Mouse (Mus musculus) midbrain, postnatal 0 days (tissue): ENCODE results near the gene Carns1. TPM values are rescaled to one million over a fixed set of nuclear protein-coding genes. Genes with fewer than 3 reads are reported as not detected.

Experiments
- ATAC-seq: fragments of 200-750 bp; cut with Nextera tagmentation; 2 replicates; pipeline ENCODE4 v1.8.0; 2017; ENCODE audit warnings: moderate number of reproducible peaks, mild to moderate bottlenecking, moderate TSS enrichment, moderate library complexity; ENCODE audit not compliant: low FRiP score
- DNase-seq: peaks from one replicate; pipeline ENCODE4 v3.0.0-alpha.2; 2015; ENCODE audit warnings: low spot score
- H3K27ac ChIP-seq: fragments of 300-500 bp; sonication (generic); 2 replicates; pipeline ENCODE4 v1.5.1; 2014; ENCODE audit warnings: low read depth, mild to moderate bottlenecking, low read length, mixed read lengths
- H3K27me3 ChIP-seq: fragments of 300-500 bp; sonication (generic); 2 replicates; pipeline ENCODE4 v1.6.1; 2014; ENCODE audit warnings: low read length, control low read depth, mixed read lengths; ENCODE audit not compliant: insufficient read depth
- H3K36me3 ChIP-seq: fragments of 300-500 bp; sonication (generic); 2 replicates; pipeline ENCODE4 v1.6.1; 2014; ENCODE audit warnings: low read length, control low read depth, mixed read lengths; ENCODE audit not compliant: insufficient read depth
- H3K4me1 ChIP-seq: fragments of 300-500 bp; sonication (generic); 2 replicates; pipeline ENCODE4 v1.6.1; 2014; ENCODE audit warnings: mild to moderate bottlenecking, control low read depth, antibody characterized with exemption, low read length, mixed read lengths; ENCODE audit not compliant: insufficient read depth
- H3K4me2 ChIP-seq: fragments of 300-500 bp; sonication (generic); 2 replicates; pipeline ENCODE4 v1.6.1; 2014; ENCODE audit warnings: low read depth, mild to moderate bottlenecking, low read length, mixed read lengths; ENCODE audit not compliant: poor library complexity, severe bottlenecking
- H3K4me3 ChIP-seq: fragments of 300-500 bp; sonication (generic); 2 replicates; pipeline ENCODE4 v1.5.1; 2014; ENCODE audit warnings: low read depth, mild to moderate bottlenecking, low read length, moderate library complexity
- H3K9ac ChIP-seq: fragments of 300-500 bp; sonication (generic); replicated peaks from 2 replicates; pipeline ENCODE4 v1.6.1; 2014; ENCODE audit warnings: mild to moderate bottlenecking, low read length, moderate library complexity, mixed read lengths; ENCODE audit not compliant: poor library complexity, severe bottlenecking
- H3K9me3 ChIP-seq: fragments of 300-500 bp; sonication (generic); 2 replicates; pipeline ENCODE4 v1.6.1; 2016; ENCODE audit warnings: low read length, control low read depth
- CTCF ChIP-seq: IDR thresholded peaks from 2 replicates; pipeline ENCODE4 v1.5.1; 2016; ENCODE audit warnings: antibody characterized with exemption, mild to moderate bottlenecking
- WGBS: fragments of 180-500 bp; shearing (Covaris S2); extraction: QIAGEN DNeasy Blood & Tissue Kit; methylation state at CpG from one replicate; pipeline ENCODE4 v1.1.7; 2014; 5-methylcytosine and 5-hydroxymethylcytosine counted together
- polyA plus RNA-seq: library from polyadenylated mRNA; unstranded; fragments of >200 nt; fragmentation: Nextera tagmentation; extraction: Ambion mirVana; gene quantifications from 2 replicates; pipeline ENCODE4 v1.2.1, GENCODE M21; 2015
- total RNA-seq: library from RNA; depleted of rRNA; stranded (reverse); fragments of >200 nt; gene quantifications from 2 replicates; pipeline ENCODE4 v1.2.3, GENCODE M21; 2014

Carns1 gene
- total and polyA plus RNA-seq, 2 experiments from 2014 or later = 6.6 to 6.9 TPM

DNA sequence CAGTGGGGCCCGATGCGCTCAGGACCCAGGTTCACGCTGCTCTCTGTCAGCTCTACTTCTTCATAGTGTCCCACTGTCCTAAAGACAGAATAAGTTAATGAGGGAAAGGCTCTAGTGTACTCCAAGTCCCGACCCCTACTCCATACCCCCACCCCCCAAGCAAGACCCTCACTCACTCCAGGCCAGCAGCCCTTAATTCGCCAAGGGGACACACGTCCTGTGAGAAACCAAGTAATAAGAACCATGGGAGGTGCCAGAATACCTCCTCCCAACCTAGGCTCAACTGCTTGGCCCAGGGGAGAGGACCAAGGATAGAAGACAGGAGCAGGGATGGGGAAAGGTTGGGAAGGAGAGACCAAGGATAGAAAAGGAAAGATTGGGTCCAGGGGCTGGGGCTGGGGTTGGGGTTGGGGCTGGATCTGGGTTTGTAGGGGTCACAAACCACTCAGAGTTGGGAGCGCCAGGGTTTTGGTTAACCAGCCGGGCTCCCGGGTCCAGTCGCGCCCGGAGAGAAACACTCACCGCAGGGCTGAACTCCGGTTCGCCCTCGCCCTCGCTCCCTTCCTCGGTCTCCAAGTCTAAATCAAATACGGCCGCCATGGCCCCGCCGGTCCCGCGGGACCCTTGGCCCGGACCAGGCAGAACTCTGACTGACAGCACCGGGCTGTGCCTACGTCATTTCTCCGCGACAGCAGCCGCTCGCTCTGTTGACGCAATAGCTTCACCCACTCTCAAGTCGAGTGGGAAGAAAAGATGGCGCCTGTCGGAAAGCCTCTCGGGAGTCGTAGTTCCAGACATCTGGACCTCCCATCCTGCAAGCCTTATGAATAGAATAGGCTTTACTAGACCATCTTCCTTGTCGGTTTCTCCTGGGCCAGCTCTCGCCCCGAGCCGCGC lies 12.4 kb downstream of the Carns1 start, which contains the start of gene Rps6kb2:
Gene Rps6kb2 (minus strand): TSS at position 709 of the 897 bp plus-strand sequence.
- H3K27ac ChIP-seq = peak within 1 kb of the TSS; percentile 71
- H3K27me3 ChIP-seq = no peaks in the 10 kb centered on the region
- no peak for TF ChIP-seq CTCF
- H3K9me3 ChIP-seq = no peaks in the 10 kb centered on the region
- peak within 1 kb of the TSS; percentile 76 for H3K9ac ChIP-seq
- H3K4me3 ChIP-seq = peak within 1 kb of the TSS; percentile 69
- peaks cover 32% of the 10 kb centered on the region for H3K36me3 ChIP-seq
- 6% methylated on average over 42 of the region's 42 CpGs for WGBS
- ATAC-seq (peak; percentile 86), DNase-seq (peak; percentile 99)
- peaks cover 6% of the 10 kb centered on the region; the same call in 1 of the 2 replicates for H3K4me1 ChIP-seq
- H3K4me2 ChIP-seq = peak within 1 kb of the TSS; percentile 91

DNA sequence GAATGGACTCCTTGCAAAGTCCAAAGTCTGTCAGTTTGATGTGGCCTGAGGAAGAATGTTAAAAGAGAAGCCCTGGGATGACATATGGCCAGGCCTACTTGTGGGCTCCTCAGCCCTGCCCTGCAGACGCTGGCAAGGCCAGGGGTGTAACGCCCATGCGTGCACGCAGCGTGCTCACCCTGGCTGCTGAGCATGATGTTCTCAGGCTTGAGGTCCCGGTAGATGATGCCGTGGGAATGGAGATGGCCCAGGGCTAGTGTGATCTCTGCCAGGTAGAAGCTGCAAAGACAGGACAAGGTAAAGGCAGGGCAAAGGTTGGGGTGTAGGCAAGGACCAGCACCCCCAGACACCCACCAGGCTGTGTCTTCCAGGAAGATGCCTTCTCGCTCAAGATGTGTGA lies 16.2 kb downstream of the Carns1 start:
- DNase-seq (no peak), ATAC-seq (no peak)
- H3K4me3 ChIP-seq = no peak overlapping the region
- H3K27me3 ChIP-seq = no peaks in the 10 kb centered on the region
- TF ChIP-seq CTCF = no peak
- H3K9me3 ChIP-seq = no peaks in the 10 kb centered on the region
- peaks cover 53% of the 10 kb centered on the region for H3K36me3 ChIP-seq
- peaks cover 6% of the 10 kb centered on the region; the same call in 1 of the 2 replicates for H3K4me1 ChIP-seq
- H3K27ac ChIP-seq = no peak overlapping the region
- 98% methylated on average over 8 of the region's 8 CpGs for WGBS
- H3K4me2 ChIP-seq = no peak overlapping the region
- H3K9ac ChIP-seq = no peak overlapping the region

DNA sequence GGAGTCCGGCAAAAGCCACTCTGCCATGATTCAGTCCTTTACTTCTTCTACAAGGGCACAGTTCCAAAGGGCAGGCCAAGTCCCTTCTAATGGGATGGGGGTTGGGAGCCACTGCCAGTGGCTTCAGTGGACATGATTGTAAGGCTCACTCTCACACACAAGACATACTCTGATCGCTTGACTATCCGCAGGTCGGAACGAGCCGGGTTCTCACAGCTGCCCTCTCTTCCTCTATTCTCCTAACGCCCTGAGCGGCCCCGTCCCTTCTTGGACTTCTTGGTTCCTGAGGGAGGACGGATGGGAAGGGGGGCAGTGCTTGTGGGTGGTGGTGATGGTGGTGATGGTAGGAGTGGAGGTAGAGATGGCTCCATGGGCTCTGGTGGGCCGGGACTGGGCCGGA lies 18.5 kb downstream of the Carns1 start:
- no peaks in the 10 kb centered on the region for H3K4me1 ChIP-seq
- no peaks in the 10 kb centered on the region for H3K9me3 ChIP-seq
- no peak overlapping the region for H3K4me3 ChIP-seq
- ATAC-seq (no peak), DNase-seq (no peak)
- H3K4me2 ChIP-seq = no peak overlapping the region
- H3K9ac ChIP-seq = no peak overlapping the region
- peaks cover 65% of the 10 kb centered on the region for H3K36me3 ChIP-seq
- no peaks in the 10 kb centered on the region for H3K27me3 ChIP-seq
- TF ChIP-seq CTCF = no peak
- H3K27ac ChIP-seq = no peak overlapping the region
- 95% methylated on average over 12 of the region's 12 CpGs for WGBS

DNA sequence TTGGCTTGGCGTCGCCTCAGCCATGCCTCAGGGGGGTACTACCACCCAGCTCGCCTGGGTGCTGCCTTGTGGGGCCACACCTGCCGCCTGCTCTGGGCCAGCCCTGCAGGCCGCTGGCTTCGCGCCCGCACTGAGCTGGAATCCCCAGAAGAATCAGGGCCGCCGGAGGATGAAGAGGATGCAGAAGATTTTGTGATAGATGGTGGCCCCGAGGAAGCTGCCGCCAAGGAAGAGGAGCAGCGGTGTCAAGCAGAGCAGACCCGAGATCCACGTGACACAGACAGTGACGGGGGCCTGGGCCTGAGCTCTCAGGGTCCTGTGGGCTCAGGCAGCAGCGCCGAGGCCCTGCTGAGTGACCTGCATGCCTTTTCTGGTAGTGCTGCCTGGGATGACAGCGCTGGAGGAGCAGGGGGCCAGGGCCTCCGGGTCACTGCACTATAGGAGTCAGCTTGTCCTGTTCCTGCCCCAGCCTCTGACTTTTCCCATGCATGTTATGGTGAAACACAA lies 19.2 kb downstream of the Carns1 start:
- Histone ChIP-seq H3K4me1 (no peaks in the 10 kb centered on the region), H3K4me2 (no peak overlapping the region), H3K36me3 (peaks cover 65% of the 10 kb centered on the region), H3K27ac (no peak overlapping the region), H3K9me3 (no peaks in the 10 kb centered on the region), H3K27me3 (no peaks in the 10 kb centered on the region), H3K4me3 (no peak overlapping the region), H3K9ac (0 out of 2 replicates have a peak overlapping the region, but pooled peaks have one; percentile 8)
- DNase-seq = no peak
- WGBS = 69% methylated on average over 20 of the region's 20 CpGs
- no peak for ATAC-seq
- no peak for TF ChIP-seq CTCF

DNA sequence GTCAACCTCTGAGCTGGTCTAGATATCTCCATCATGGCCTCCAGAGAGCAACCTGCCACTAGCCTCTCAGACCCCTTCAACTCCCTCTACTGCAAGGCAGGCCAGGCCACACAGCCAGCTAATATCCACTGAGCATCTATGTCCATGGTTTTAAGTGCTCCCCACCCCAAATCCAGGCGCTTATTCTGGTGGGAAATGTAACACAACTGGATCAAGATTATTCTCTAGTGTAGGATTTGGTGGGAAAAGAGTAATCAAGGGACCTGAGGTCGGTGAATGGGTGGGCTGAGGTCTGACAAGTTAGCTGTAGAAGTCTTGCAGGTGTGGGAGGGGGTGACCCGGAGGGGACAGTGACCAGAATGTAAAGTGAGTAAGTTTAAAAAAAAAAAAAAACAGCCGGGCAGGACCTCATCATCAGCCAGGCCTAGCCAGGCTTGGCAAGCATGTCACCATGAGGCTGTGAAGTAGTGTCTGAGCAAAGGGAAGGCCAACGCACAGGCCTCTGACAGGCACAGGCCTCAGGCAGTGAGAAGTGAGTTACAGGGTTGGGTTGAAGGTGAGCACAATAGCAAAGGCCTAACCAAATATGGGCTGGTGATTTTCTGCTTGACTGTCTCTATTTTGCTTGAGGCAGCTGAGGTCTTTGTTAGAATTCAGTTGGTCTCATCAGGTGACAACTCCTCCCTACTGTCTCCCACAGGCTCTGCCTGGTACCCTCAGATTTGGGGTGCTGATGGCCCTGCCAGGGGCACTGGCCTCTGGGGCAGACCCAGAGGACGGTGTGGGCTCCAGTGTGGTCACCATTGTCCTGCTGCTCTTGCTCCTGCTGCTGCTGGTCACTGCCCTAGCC lies 19.8 kb downstream of the Carns1 start:
- DNase-seq (no peak), ATAC-seq (no peak)
- Histone ChIP-seq H3K4me2 (no peak overlapping the region), H3K4me1 (no peaks in the 10 kb centered on the region), H3K36me3 (peaks cover 65% of the 10 kb centered on the region), H3K9me3 (no peaks in the 10 kb centered on the region), H3K27me3 (no peaks in the 10 kb centered on the region), H3K4me3 (no peak overlapping the region), H3K27ac (no peak overlapping the region), H3K9ac (no peak overlapping the region)
- no peak for TF ChIP-seq CTCF
- 78% methylated on average over 6 of the region's 6 CpGs for WGBS
